Mouse (Mus musculus): ENCODE data around the gene Prkcd. TPM values are rescaled to one million over a fixed set of nuclear protein-coding genes. Genes with fewer than 3 reads are reported as not detected.

The Prkcd gene
- polyA plus RNA-seq, 1 experiment from 2014 or later: 22.9 TPM

- no peaks in the 10 kb centered on the region for H3K9me3 ChIP-seq (replicated peaks)
- peaks cover 5% of the 10 kb centered on the region; the same call in 1 of the 2 replicates for H3K36me3 ChIP-seq
- 31% methylated on average over 2 of the region's 2 CpGs for WGBS (ENCODE audit: insufficient replicate concordance)
- no peak overlapping the region for H3K9ac ChIP-seq
- H3K4me3 ChIP-seq: no peak overlapping the region
- no peak overlapping the region for H3K27ac ChIP-seq
- peak; percentile 22; the same call in 1 of the 2 replicates for ATAC-seq
- no peak overlapping the region for H3K4me2 ChIP-seq
- H3K27me3 ChIP-seq (replicated peaks): no peaks in the 10 kb centered on the region
- peaks cover 74% of the 10 kb centered on the region for H3K4me1 ChIP-seq
Measured at GRCm38 (mm10) chr14:30616751-30617150, 9.3 kb downstream of the Prkcd start.

GRCm38 (mm10) chr14:30612962-30613715 lies 12.9 kb downstream of the Prkcd start:
- H3K27me3 ChIP-seq (replicated peaks): no peaks in the 10 kb centered on the region
- no peak for ATAC-seq
- H3K9ac ChIP-seq: no peak overlapping the region
- no peak overlapping the region for H3K27ac ChIP-seq
- WGBS (ENCODE audit: insufficient replicate concordance): 72% methylated on average over 2 of the region's 2 CpGs
- peaks cover 46% of the 10 kb centered on the region for H3K4me1 ChIP-seq
- peaks cover 16% of the 10 kb centered on the region for H3K36me3 ChIP-seq
- H3K9me3 ChIP-seq (replicated peaks): no peaks in the 10 kb centered on the region
- H3K4me3 ChIP-seq: no peak overlapping the region
- no peak overlapping the region for H3K4me2 ChIP-seq

GRCm38 (mm10) chr14:30612523-30612922 lies 13.5 kb downstream of the Prkcd start:
- no peak for ATAC-seq
- 15% methylated on average over 7 of the region's 7 CpGs for WGBS (ENCODE audit: insufficient replicate concordance)
- peaks cover 47% of the 10 kb centered on the region for H3K4me1 ChIP-seq

GRCm38 (mm10) chr14:30610940-30611339 lies 15.1 kb downstream of the Prkcd start:
- Histone ChIP-seq H3K9me3 (replicated peaks) (no peaks in the 10 kb centered on the region), H3K4me3 (no peak overlapping the region), H3K27me3 (replicated peaks) (no peaks in the 10 kb centered on the region), H3K4me1 (peaks cover 34% of the 10 kb centered on the region), H3K9ac (no peak overlapping the region), H3K27ac (no peak overlapping the region), H3K36me3 (peaks cover 29% of the 10 kb centered on the region), H3K4me2 (no peak overlapping the region)
- no peak for ATAC-seq
- WGBS (ENCODE audit: insufficient replicate concordance): 66% methylated on average over 3 of the region's 3 CpGs

More at GRCm38 (mm10) chr14:30612523-30612922, 13.5 kb downstream of the Prkcd start:
- Histone ChIP-seq H3K27ac (no peak overlapping the region), H3K27me3 (replicated peaks) (no peaks in the 10 kb centered on the region), H3K9me3 (replicated peaks) (no peaks in the 10 kb centered on the region), H3K4me2 (no peak overlapping the region), H3K4me3 (no peak overlapping the region), H3K9ac (no peak overlapping the region), H3K36me3 (peaks cover 21% of the 10 kb centered on the region)

DNA sequence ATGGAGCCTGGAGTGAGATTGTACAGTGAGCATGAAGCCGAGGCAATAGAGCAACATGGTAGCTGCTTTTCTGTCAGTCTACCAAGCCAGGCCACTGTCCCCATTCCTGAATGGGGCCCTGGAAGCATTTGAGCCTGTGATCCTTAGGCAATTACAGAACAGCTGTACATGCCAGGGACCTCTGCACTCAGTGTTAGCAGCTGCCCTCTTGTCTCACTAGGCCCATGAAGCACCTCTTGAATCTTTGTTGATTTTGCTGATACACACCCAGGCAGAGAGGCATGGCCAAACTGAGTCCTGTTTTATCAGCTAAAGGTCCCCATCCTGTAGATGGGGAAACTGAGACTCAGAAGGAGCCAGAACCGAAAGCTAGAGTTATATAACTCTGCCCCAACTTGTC lies 15.7 kb downstream of the Prkcd start:
- Histone ChIP-seq H3K4me2 (no peak overlapping the region), H3K9ac (no peak overlapping the region), H3K36me3 (peaks cover 33% of the 10 kb centered on the region), H3K4me1 (peaks cover 28% of the 10 kb centered on the region), H3K27ac (no peak overlapping the region), H3K4me3 (no peak overlapping the region), H3K9me3 (replicated peaks) (no peaks in the 10 kb centered on the region), H3K27me3 (replicated peaks) (no peaks in the 10 kb centered on the region)
- 64% methylated on average over 2 of the region's 2 CpGs for WGBS (ENCODE audit: insufficient replicate concordance)
- ATAC-seq: no peak

DNA sequence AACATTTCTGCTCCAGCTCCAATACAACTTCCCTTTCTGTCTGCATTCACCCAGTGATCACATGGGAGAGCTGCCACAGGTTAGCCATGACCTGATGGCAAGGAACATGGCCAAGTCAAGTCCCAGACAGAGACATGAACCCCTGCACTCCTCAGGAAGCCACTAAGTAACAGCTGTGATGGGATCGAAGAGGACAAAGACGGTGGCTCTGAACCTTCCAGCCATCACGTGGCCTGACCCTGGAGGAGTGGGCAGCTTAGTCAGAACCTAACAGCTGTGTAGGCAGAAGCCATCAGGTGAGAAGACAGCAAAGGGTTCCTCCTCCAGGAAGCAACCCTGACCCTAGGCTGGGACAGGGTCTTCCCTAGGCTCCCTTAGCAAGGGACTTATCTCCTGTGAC lies 16.5 kb downstream of the Prkcd start:
- no peaks in the 10 kb centered on the region for H3K27me3 ChIP-seq (replicated peaks)
- peaks cover 37% of the 10 kb centered on the region for H3K36me3 ChIP-seq
- H3K27ac ChIP-seq: no peak overlapping the region
- 79% methylated on average over 3 of the region's 3 CpGs for WGBS (ENCODE audit: insufficient replicate concordance)
- H3K9ac ChIP-seq: no peak overlapping the region
- H3K9me3 ChIP-seq (replicated peaks): no peaks in the 10 kb centered on the region
- peaks cover 27% of the 10 kb centered on the region for H3K4me1 ChIP-seq
- ATAC-seq: no peak
- H3K4me3 ChIP-seq: no peak overlapping the region
- H3K4me2 ChIP-seq: no peak overlapping the region

GRCm38 (mm10) chr14:30608176-30608575 lies 17.8 kb downstream of the Prkcd start:
- Histone ChIP-seq H3K36me3 (peaks cover 44% of the 10 kb centered on the region), H3K27ac (no peak overlapping the region), H3K27me3 (replicated peaks) (no peaks in the 10 kb centered on the region), H3K4me2 (no peak overlapping the region), H3K9me3 (replicated peaks) (no peaks in the 10 kb centered on the region), H3K4me1 (peaks cover 27% of the 10 kb centered on the region), H3K4me3 (no peak overlapping the region), H3K9ac (no peak overlapping the region)
- WGBS (ENCODE audit: insufficient replicate concordance): 80% methylated on average over 6 of the region's 6 CpGs
- ATAC-seq: no peak

DNA sequence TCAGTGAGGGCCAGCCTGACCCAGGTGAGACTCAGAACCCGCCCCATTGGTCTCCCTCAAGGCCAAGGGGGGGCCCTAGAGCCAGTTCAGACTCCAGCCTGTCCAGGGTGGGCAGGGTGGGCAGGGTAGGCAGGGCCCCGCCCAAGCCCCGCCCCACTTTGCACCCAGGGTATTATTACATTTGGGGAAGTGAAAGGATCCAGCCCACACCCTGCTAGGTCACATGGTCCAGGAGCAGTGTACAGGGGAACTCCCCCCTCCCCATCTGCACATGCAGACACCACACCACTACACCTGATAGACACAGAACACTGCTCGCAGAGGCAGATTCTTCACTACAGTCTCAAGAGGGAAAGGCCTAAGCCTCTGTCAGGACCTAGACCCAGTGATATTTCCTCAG lies 18.3 kb downstream of the Prkcd start:
- no peak for ATAC-seq
- Histone ChIP-seq H3K27ac (no peak overlapping the region), H3K9me3 (replicated peaks) (no peaks in the 10 kb centered on the region), H3K9ac (no peak overlapping the region), H3K4me2 (no peak overlapping the region), H3K4me3 (no peak overlapping the region), H3K4me1 (peaks cover 23% of the 10 kb centered on the region), H3K36me3 (peaks cover 44% of the 10 kb centered on the region), H3K27me3 (replicated peaks) (no peaks in the 10 kb centered on the region)
- WGBS (ENCODE audit: insufficient replicate concordance): 47% methylated on average over 4 of the region's 4 CpGs

- Histone ChIP-seq H3K9ac (no peak overlapping the region), H3K4me2 (no peak overlapping the region), H3K27me3 (replicated peaks) (no peaks in the 10 kb centered on the region), H3K27ac (no peak overlapping the region), H3K36me3 (peaks cover 52% of the 10 kb centered on the region), H3K4me3 (no peak overlapping the region), H3K4me1 (peaks cover 15% of the 10 kb centered on the region), H3K9me3 (replicated peaks) (no peaks in the 10 kb centered on the region)
- ATAC-seq: no peak
- WGBS (ENCODE audit: insufficient replicate concordance): 83% methylated on average over 5 of the region's 5 CpGs
Measured at GRCm38 (mm10) chr14:30606817-30607216, 19.2 kb downstream of the Prkcd start.

DNA sequence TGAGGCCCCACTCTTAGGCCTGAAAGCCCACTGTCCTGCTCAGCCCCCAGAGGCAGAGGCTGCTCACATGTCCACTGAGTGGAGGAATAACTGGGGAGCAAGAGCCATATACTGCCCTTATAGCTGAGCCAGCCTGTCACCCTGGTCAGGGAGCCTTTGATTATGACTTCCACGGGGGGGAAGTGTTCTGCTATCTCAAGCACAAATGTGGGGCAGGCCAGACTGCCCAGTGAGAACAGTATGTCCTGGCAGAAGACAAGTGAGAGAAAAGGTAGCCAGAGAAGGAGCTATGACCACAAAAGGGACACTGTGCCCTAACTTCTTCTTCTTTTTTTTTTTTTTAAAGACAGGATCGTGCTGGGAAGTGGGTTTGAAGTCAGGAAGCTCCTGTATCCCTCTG lies 28.9 kb downstream of the Prkcd start:
- H3K27me3 ChIP-seq (replicated peaks): no peaks in the 10 kb centered on the region
- H3K4me2 ChIP-seq: no peak overlapping the region
- H3K36me3 ChIP-seq: peaks cover 47% of the 10 kb centered on the region
- H3K4me3 ChIP-seq: no peak overlapping the region
- no peak for ATAC-seq
- H3K4me1 ChIP-seq: peaks cover 8% of the 10 kb centered on the region
- H3K27ac ChIP-seq: no peak overlapping the region
- no peak overlapping the region for H3K9ac ChIP-seq
- H3K9me3 ChIP-seq (replicated peaks): no peaks in the 10 kb centered on the region
- 48% methylated on average over 2 of the region's 2 CpGs for WGBS (ENCODE audit: insufficient replicate concordance)

GRCm38 (mm10) chr14:30596407-30596806 lies 29.6 kb downstream of the Prkcd start:
- no peak for ATAC-seq
- WGBS (ENCODE audit: insufficient replicate concordance): 79% methylated on average over 3 of the region's 3 CpGs
- H3K9me3 ChIP-seq (replicated peaks): no peaks in the 10 kb centered on the region

DNA sequence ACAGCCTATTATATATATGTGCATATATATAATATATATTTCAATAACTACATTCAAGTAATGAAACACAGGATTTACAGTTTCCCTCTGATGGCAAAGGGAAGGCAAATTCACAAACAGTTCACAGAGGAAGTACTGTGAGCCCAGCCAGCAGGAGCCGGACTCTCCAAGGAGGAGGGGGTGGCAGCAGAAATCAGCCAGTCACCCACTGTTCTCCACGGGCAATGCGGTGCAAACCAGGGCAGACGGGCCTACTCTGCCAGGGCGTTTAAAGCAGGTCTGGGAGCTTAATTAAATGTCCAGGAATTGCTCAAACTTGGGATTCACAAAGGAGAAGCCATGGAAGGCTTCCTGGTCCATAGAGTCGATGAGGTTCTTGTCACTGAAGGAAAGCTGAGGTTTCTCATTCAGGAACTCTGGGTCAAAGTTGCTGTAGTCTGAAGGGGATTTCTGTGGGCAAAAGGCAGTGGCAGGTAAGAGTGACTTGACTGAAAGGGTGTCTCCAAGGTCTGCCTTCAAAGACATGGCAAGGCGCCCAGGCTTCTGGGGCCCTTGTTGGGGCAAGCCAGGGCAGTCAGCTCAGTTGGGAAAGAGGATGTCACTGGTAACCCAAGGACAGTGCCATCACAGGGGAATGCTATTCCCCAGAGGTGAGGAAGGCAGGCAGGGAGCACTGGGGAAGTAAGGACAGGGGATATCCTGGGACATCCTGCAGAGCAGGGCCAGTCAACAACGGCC lies 30.3 kb downstream of the Prkcd start:
- H3K4me3 ChIP-seq: no peak overlapping the region
- no peaks in the 10 kb centered on the region for H3K9me3 ChIP-seq (replicated peaks)
- H3K4me1 ChIP-seq: peaks cover 11% of the 10 kb centered on the region
- no peak for ATAC-seq
- H3K36me3 ChIP-seq: peaks cover 33% of the 10 kb centered on the region
- 72% methylated on average over 8 of the region's 8 CpGs for WGBS (ENCODE audit: insufficient replicate concordance)
- H3K27me3 ChIP-seq (replicated peaks): no peaks in the 10 kb centered on the region
- no peak overlapping the region for H3K9ac ChIP-seq
- H3K4me2 ChIP-seq: no peak overlapping the region
- H3K27ac ChIP-seq: no peak overlapping the region

More at GRCm38 (mm10) chr14:30596407-30596806, 29.6 kb downstream of the Prkcd start:
- peaks cover 11% of the 10 kb centered on the region for H3K4me1 ChIP-seq
- no peaks in the 10 kb centered on the region for H3K27me3 ChIP-seq (replicated peaks)
- H3K4me3 ChIP-seq: no peak overlapping the region
- no peak overlapping the region for H3K4me2 ChIP-seq
- no peak overlapping the region for H3K27ac ChIP-seq
- no peak overlapping the region for H3K9ac ChIP-seq
- peaks cover 40% of the 10 kb centered on the region for H3K36me3 ChIP-seq
